Mouse (Mus musculus) hindbrain, embryonic 11.5 days (tissue): ENCODE results near the gene Rasgef1b. TPM values are rescaled to one million over a fixed set of nuclear protein-coding genes. Genes with fewer than 3 reads are reported as not detected.

Experiments
- ATAC-seq: fragments of 200-750 bp; cut with Nextera tagmentation; 2 replicates; pipeline ENCODE4 v1.8.0; 2017; ENCODE audit warnings: mild to moderate bottlenecking, moderate TSS enrichment, moderate library complexity; ENCODE audit not compliant: low FRiP score
- DNase-seq: peaks from one replicate; pipeline ENCODE4 v3.0.0-alpha.2; 2015; ENCODE audit warnings: low spot score
- H3K27ac ChIP-seq: fragments of 300-500 bp; sonication (generic); 2 replicates; pipeline ENCODE4 v1.5.1; 2014; ENCODE audit warnings: mild to moderate bottlenecking, low read depth, low read length
- H3K27me3 ChIP-seq: fragments of 300-500 bp; sonication (generic); 2 replicates; pipeline ENCODE4 v1.6.1; 2014; ENCODE audit warnings: mild to moderate bottlenecking, low read length, moderate library complexity, mixed read lengths; ENCODE audit not compliant: control insufficient read depth, insufficient read depth
- H3K36me3 ChIP-seq: fragments of 300-500 bp; sonication (generic); 2 replicates; pipeline ENCODE4 v1.6.1; 2014; ENCODE audit warnings: mild to moderate bottlenecking, low read length, moderate library complexity, mixed read lengths; ENCODE audit not compliant: control insufficient read depth, insufficient read depth
- H3K4me1 ChIP-seq: fragments of 300-500 bp; sonication (generic); replicated peaks from 2 replicates; pipeline ENCODE4 v1.6.1; 2014; ENCODE audit warnings: low read length, mixed read lengths; ENCODE audit not compliant: control insufficient read depth, insufficient read depth
- H3K4me2 ChIP-seq: fragments of 300-500 bp; sonication (generic); replicated peaks from 2 replicates; pipeline ENCODE4 v1.6.1; 2014; ENCODE audit warnings: mild to moderate bottlenecking, low read depth, low read length
- H3K4me3 ChIP-seq: fragments of 300-500 bp; sonication (generic); 2 replicates; pipeline ENCODE4 v1.5.1; 2014; ENCODE audit warnings: low read depth, low read length
- H3K9ac ChIP-seq: fragments of 300-500 bp; sonication (generic); 2 replicates; pipeline ENCODE4 v1.6.1; 2014; ENCODE audit warnings: low read depth, low read length
- H3K9me3 ChIP-seq: fragments of 300-500 bp; sonication (generic); 2 replicates; pipeline ENCODE4 v1.6.1; 2016; ENCODE audit warnings: low read length; ENCODE audit not compliant: control insufficient read depth
- WGBS: fragments of 180-500 bp; shearing (Covaris S2); extraction: QIAGEN DNeasy Blood & Tissue Kit; methylation state at CpG from one replicate; pipeline ENCODE4 v1.1.7; 2014; 5-methylcytosine and 5-hydroxymethylcytosine counted together
- polyA plus RNA-seq: library from polyadenylated mRNA; unstranded; fragments of >200 nt; fragmentation: Nextera tagmentation; extraction: Ambion mirVana; gene quantifications from 2 replicates; pipeline ENCODE4 v1.2.1, GENCODE M21; 2014

Gene Rasgef1b
- polyA plus RNA-seq, 1 experiment from 2014 or later = 14.1 TPM

GRCm38 (mm10) chr5:99262197-99262920, 466.5 kb downstream of the Rasgef1b start:
- Histone ChIP-seq H3K27me3 (no peaks in the 10 kb centered on the region), H3K4me3 (no peak overlapping the region), H3K4me1 (no peaks in the 10 kb centered on the region), H3K36me3 (no peaks in the 10 kb centered on the region), H3K9me3 (no peaks in the 10 kb centered on the region), H3K4me2 (no peak overlapping the region), H3K9ac (no peak overlapping the region), H3K27ac (no peak overlapping the region)
- no peak for DNase-seq
- WGBS = 72% methylated on average over 6 of the region's 6 CpGs
- ATAC-seq = no peak

DNA sequence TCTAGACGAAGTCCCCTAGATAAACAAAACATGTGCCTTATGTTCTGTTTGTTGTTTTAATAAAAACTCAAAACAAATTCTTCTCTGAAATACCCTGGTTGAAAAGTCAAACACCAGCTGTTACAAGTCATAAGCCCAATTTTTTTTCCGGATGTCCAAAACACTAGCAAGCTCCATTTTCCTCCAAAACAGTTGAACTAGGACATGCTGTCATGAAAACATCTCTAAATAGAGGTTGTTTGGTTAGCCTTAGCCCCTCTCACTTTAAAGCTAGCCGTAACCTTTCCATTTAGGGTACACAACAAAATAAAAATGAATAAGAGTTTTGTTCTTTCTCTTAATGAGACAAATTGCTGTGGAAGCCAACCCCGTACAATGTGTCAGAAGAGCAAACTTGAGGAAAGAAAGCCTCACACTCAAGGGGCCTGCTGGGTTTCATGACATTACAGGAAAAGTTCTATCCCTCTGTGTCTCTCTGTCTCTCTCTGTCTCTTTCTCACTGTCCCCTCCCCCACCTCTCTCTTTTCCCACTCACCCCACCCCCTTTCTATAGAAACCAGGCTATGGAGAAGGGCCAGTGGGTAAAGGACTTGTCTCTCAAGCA, 467.6 kb downstream of the Rasgef1b start:
- 79% methylated on average over 4 of the region's 4 CpGs for WGBS
- H3K27ac ChIP-seq = no peak overlapping the region
- ATAC-seq = no peak

DNA sequence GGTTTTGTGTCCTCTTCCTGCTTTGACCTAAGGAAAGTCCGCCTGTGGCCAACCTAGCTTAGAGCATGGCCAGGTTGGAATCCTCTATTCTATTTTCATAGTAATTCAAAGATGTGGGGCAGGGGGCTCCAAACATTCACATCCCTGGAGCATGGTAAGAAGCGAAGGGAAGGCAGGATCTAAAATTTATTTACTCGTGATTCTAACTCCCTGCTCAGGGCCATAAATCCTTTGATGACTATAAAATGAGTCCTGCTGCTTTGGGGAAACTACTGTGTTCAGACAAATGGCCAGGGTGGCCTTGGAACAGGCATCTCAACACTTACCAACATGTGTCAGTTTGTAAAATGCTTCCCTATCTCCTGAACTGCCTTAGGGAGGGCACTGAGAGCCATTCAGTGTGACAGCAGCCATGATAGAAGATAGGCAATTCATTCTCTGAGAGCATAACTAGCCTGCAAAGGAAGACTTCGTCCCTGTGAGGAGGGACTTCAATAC, 470.8 kb downstream of the Rasgef1b start:
- Histone ChIP-seq H3K36me3 (no peaks in the 10 kb centered on the region), H3K4me3 (no peak overlapping the region), H3K27me3 (peaks cover 5% of the 10 kb centered on the region; the same call in 1 of the 2 replicates), H3K27ac (no peak overlapping the region), H3K4me2 (no peak overlapping the region), H3K4me1 (no peaks in the 10 kb centered on the region), H3K9me3 (no peaks in the 10 kb centered on the region), H3K9ac (no peak overlapping the region)
- ATAC-seq (no peak), DNase-seq (no peak)
- WGBS = 83% methylated on average over 4 of the region's 4 CpGs

More for the DNA sequence above, 467.6 kb downstream of the Rasgef1b start:
- Histone ChIP-seq H3K9ac (no peak overlapping the region), H3K4me1 (no peaks in the 10 kb centered on the region), H3K36me3 (no peaks in the 10 kb centered on the region), H3K4me2 (no peak overlapping the region), H3K27me3 (no peaks in the 10 kb centered on the region), H3K9me3 (no peaks in the 10 kb centered on the region), H3K4me3 (no peak overlapping the region)
- DNase-seq = no peak

DNA sequence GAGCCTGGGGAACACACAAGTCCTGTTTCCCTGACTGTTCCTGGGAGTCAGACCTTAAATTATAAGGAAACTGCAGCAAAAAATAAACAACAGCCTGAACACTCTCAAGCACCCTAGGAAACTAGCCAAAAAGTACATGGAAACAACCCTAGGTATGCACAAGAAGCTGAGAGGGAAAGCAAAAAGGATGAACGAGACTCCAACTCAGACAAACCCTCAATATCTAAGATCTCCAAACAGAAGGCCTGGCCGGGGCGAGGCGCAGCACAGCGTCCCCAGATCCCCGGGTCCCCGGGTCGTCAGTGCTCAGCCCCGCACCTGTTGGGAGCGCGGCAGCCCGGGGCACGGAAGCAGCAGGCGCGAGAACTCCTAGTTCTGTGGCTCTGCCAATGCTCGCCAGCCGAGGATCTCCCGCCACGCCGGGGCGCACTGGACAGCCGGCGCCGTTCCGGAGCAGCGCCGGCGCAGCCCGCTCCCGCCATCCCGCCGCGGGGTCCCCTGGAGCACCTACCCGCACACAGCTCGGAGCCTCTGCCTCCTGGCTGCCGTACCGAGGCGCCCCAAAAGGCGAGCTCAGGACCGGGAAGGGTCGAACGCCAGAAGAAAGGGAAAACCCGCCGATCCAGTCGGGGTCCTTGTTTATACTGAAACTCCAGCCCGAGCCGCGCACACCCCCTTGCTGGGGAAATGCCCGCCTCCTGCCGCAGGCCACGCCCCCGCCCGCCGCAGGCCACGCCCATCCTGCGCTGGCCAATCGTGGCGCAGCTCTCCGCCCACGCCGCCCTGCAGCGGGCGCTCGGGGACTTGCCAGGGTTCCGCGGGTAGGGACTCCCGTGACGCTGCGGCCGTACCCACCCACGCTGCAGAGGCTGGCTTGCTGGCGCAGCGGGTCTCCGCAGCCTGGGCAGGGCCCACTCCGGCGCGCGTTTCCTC, 476.4 kb downstream of the Rasgef1b start:
- ATAC-seq (peak; percentile 93), DNase-seq (peak; percentile 95)
- Histone ChIP-seq H3K27ac (no peak overlapping the region), H3K9ac (peak overlapping the region; percentile 54), H3K27me3 (peaks cover 7% of the 10 kb centered on the region), H3K9me3 (no peaks in the 10 kb centered on the region), H3K4me2 (peak overlapping the region; percentile 86), H3K4me1 (peaks cover 2% of the 10 kb centered on the region; the same call in 1 of the 2 replicates), H3K36me3 (no peaks in the 10 kb centered on the region), H3K4me3 (peak overlapping the region; percentile 70)
- 1% methylated on average over 59 of the region's 78 CpGs for WGBS

- Histone ChIP-seq H3K4me2 (peak overlapping the region; percentile 86), H3K27me3 (peaks cover 7% of the 10 kb centered on the region), H3K9me3 (no peaks in the 10 kb centered on the region), H3K4me3 (peak overlapping the region; percentile 70), H3K9ac (peak overlapping the region; percentile 54), H3K36me3 (no peaks in the 10 kb centered on the region), H3K4me1 (peaks cover 2% of the 10 kb centered on the region; the same call in 1 of the 2 replicates), H3K27ac (no peak overlapping the region)
- DNase-seq (peak; percentile 60), ATAC-seq (no peak)
- WGBS = 7% methylated on average over 34 of the region's 34 CpGs
Measured at GRCm38 (mm10) chr5:99251379-99252202, 477.3 kb downstream of the Rasgef1b start.

DNA sequence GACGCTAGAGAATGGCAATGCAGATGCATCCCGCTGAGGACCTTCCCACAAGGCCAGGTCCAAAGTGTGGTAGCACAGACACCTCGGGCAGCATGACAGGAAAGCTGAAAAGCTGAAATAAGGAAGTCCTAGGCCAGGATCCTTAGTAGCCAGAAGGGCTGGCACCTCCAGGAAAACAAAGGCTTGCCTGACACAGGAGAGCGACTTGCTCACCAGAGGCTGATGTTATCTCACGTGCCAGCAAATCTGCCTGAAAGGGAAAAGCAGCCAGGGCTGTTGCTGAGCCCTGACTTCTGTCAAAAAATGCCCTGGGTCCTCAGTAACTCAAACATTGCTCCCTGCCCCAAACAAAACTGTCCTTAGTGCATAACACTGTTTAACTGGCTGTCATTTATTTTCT, 478.0 kb downstream of the Rasgef1b start:
- Histone ChIP-seq H3K27ac (no peak overlapping the region), H3K36me3 (no peaks in the 10 kb centered on the region), H3K27me3 (peaks cover 7% of the 10 kb centered on the region), H3K4me3 (peak overlapping the region; percentile 70; the same call in 1 of the 2 replicates), H3K9me3 (no peaks in the 10 kb centered on the region), H3K4me2 (peak overlapping the region; percentile 86), H3K4me1 (peaks cover 2% of the 10 kb centered on the region; the same call in 1 of the 2 replicates), H3K9ac (no peak overlapping the region)
- 32% methylated on average over 5 of the region's 5 CpGs for WGBS
- ATAC-seq = no peak
- peak; percentile 22 for DNase-seq

DNA sequence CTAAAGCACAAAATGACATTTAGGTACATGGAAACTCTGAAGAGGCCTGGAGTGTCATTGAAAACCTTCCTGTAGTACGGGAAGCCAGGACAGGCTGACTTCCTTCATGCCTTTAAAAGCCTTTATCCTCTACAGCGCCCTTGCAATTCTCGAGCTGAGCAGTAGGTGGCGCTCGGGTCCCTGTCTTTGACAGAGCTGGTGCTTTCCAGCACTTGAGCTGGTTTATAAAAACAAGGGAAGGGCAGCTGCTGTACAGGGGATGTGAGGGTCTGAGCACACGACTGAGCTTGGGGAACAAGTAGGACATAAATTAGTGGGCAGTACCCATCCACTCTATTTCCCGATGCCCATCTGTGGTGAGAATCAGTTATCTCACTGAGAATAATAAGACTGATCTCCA, 480.4 kb downstream of the Rasgef1b start:
- peak; percentile 99 for DNase-seq
- peak; percentile 48; the same call in 1 of the 2 replicates for ATAC-seq
- Histone ChIP-seq H3K9ac (no peak overlapping the region), H3K27ac (no peak overlapping the region), H3K27me3 (peaks cover 3% of the 10 kb centered on the region; the same call in 1 of the 2 replicates), H3K4me1 (peaks cover 2% of the 10 kb centered on the region; the same call in 1 of the 2 replicates), H3K4me3 (no peak overlapping the region), H3K36me3 (no peaks in the 10 kb centered on the region), H3K9me3 (no peaks in the 10 kb centered on the region), H3K4me2 (no peak overlapping the region)
- WGBS = 5% methylated on average over 7 of the region's 7 CpGs
